Mouse (Mus musculus) embryo, embryonic 11 days (tissue): ENCODE results near the gene Gpx5.
"Not testable (repeated sequence)": the region's sequence is repeated elsewhere in the genome, so short reads cannot be mapped to it uniquely, and the experiment has no call there.

ENCODE experiments used
- DNase-seq: peaks from one replicate; pipeline ENCODE4 v3.0.0-alpha.2; 2015

The Gpx5 gene

GRCm38 (mm10) chr13:21264366-21264765 lies 28.2 kb downstream of the Gpx5 start:
- DNase-seq, result peak; percentile 88

DNA sequence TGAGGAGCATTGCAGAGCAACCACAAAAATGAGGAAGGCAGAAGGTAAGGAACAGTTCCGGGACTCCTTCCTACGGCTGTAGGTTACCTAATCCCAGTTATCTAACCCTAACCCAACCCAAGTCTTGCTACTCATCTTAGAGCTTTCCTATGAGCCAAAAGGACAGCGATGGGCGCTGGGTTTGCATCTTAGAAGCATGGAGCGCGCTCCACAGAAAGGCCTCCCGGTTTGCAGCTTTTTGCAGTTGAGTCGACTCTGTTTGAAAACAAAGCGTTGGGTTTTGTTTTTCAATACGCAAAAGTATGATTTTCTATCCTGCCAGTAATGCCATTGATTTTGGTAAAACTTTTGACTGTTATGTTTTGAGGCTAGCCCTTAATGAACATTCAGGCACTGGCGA lies 28.6 kb downstream of the Gpx5 start:
- peak; percentile 62 for DNase-seq

GRCm38 (mm10) chr13:21262787-21263461 lies 29.6 kb downstream of the Gpx5 start:
- DNase-seq, result no peak

GRCm38 (mm10) chr13:21260289-21260688 lies 32.2 kb downstream of the Gpx5 start:
- DNase-seq, result no peak

- peak; percentile 87 for DNase-seq
Measured at GRCm38 (mm10) chr13:21259677-21260113, 32.8 kb downstream of the Gpx5 start.

GRCm38 (mm10) chr13:21259171-21259631 lies 33.3 kb downstream of the Gpx5 start:
- peak; percentile 59 for DNase-seq

DNA sequence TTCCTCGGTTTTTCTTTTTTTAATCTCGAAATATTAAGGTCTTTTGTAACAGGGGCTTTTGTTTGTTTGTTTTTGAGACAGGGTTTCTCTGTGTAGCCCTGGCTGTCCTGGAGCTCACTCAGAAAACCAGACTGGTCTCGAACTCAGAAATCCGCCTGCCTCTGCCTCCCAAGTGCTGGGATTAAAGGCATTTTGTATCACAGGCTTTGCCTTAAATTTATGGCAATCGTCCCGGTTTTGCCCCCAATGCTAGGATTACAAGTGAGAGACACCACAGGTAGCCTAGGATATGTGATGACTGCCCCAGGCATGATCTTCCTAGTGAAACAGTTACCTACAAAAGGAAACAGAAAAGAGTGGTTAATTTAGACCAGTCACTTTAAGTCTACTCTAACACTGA lies 34.0 kb downstream of the Gpx5 start:
- DNase-seq, result no peak

DNA sequence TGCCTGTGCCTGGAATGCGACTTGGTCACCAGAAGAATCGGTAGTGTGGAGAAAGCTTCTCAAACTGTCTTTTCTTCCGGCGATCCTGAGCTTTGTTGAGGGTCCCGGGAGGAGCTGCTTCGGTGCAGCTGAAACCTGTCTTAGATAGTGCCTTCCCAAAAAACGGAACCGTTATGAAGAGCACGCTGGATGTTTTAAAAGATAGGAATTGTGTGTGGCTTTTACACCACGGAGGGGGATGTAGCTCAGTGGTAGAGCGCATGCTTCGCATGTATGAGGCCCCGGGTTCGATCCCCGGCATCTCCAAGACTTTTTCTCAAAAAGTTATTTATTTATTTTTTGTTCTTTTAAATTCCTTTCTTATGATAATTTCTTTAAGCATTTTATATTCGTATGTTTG lies 38.5 kb downstream of the Gpx5 start:
- peak; percentile 86 for DNase-seq

DNA sequence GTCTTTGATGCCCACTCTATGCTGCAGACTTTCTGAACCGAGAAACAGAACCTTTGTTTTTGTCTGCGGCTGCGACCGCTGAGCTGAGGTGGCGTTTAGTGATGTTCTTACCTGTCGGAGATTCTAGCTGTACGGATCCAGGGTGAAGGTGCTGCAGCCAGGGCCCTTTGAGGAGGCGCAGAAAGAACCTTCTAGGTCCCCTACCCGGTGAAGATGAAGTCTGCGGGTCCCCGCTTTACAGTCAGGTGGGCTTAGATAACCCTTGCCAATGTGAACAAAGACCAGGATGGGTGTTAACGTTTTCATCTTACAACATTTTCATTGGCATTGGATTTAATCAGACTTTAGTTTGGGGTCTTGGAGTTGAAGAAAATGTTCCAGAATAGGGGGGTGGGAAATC lies 39.0 kb downstream of the Gpx5 start:
- no peak for DNase-seq

- DNase-seq, result no peak
Measured at GRCm38 (mm10) chr13:21253040-21253439, 39.5 kb downstream of the Gpx5 start.

DNA sequence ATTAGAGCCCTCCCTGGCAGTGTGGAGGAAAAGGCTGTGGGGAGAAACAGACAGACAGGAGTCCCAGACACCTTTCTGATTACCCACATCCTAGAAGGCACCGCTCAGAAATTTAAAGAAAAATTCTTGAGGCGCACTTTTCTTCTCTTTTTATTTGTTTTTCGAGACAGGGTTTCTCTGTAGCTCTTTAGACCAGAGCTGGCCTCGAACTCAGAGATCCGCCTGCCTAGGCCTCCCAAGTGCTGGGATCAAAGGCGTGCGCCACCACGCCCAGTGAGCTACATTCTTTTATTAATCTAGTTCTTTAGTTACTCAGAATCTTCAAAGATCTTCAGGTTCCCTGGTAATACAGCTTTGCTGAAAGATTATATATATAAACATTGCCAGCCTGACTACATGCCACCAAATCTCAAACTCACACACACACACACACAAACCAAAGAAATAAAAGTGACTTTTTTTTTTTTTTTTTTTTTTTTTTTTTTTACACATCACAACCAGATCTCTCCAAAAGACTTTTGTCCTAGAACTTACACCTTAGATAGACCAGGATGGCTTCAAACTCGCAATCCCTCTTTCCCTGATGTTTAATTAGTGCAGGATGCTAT lies 42.4 kb downstream of the Gpx5 start:
- DNase-seq, result peak; percentile 48

DNA sequence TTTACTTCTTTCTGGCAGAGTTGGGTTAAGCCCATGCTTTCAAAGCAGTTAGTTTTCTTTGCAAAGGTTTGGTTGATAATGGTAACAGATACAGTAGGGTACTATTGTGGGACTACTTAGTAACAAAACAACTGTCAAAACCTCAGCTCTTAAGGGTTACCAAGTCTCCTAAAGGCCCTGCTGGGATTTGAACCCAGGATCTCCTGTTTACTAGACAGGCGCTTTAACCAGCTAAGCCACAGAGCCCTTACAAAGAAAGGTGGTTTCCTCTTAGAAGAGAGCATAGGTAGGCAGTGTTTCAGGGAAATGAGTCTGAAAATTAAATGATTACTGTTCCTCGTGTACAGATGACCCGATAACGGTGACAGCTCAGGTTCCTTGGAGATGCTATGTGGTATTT lies 43.5 kb downstream of the Gpx5 start:
- peak; percentile 65 for DNase-seq

GRCm38 (mm10) chr13:21246276-21246675 lies 46.3 kb downstream of the Gpx5 start:
- no peak for DNase-seq

DNA sequence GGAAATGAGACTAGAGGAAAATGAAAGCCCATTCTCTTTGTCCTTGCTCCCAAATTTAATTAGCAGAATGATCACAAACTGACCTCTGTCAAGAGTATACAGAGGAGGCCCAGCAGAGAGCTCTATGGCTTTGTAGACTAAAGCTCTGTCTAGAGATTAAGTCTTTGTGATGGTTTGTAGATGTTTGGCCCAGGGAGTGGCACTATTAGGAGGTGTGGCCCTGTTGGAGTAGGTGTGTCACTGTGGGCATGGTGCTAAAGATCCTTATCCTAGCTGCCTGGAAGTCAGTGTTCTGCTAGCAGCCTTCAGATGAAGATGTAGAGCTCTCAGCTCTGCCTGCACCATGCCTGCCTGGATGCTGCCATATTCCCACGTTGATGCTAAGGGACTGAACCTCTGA lies 47.6 kb downstream of the Gpx5 start:
- DNase-seq, result not testable (repeated sequence)

- DNase-seq, result no peak
Measured at GRCm38 (mm10) chr13:21244089-21244488, 48.4 kb downstream of the Gpx5 start.

- no peak for DNase-seq
Measured at GRCm38 (mm10) chr13:21243196-21243595, 49.3 kb downstream of the Gpx5 start.

- peak; percentile 63 for DNase-seq
Measured at GRCm38 (mm10) chr13:21242408-21243125, 50.0 kb downstream of the Gpx5 start.

DNA sequence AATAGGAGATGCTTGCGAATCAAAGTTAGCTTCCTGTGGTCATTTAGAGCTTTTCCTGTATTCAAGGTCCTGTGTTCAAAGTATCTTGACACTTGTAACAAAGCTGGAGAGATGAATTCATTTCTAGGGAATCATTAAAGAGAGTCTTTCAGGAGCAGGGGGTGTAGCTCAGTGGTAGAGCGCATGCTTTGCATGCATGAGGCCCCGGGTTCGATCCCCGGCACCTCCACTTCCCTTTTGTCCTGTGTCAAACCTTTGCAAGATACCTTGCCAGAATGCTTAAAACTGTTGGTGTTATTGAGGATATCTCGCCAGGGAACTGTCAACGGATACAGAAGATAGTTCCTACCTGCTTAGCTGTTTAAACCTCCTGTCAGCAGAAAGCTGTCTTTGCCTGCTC lies 51.7 kb downstream of the Gpx5 start:
- DNase-seq, result peak; percentile 74

DNA sequence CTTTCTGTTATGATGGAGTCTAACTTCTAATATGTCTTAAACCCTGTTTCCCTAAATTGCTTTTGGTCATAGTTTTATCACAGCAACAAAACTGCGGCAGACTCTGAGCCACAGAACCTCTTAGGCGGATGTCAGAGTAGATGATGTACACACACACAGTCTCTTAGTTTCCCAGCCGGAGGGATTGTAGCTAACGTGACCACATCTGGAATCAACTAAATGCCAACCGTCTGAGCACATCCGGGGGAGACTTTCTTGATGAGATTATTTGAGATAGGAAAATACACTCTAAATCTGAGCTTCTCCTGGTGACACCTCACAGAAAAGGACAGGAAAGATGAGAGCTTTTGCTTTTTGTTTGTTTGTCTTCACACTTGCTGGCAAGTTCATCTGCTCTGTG lies 55.4 kb downstream of the Gpx5 start:
- DNase-seq, result peak; percentile 66

GRCm38 (mm10) chr13:21236714-21237113 lies 55.8 kb downstream of the Gpx5 start:
- no peak for DNase-seq
